Mouse (Mus musculus) neutrophil, adult 5-6 weeks (primary cell): ENCODE data around the gene Katnbl1. TPM values are rescaled to one million over a fixed set of nuclear protein-coding genes. Genes with fewer than 3 reads are reported as not detected.
A peak's percentile ranks its signal among the peaks of the same experiment; 100 is the strongest.

ENCODE experiments used
- ATAC-seq: fragments of 151-379, 151-347 bp; 2 replicates; pipeline ENCODE4 v1.8.0; 2017; ENCODE audit warnings: mild to moderate bottlenecking, moderate TSS enrichment; ENCODE audit not compliant: insufficient number of reproducible peaks, poor library complexity, low FRiP score, severe bottlenecking; ENCODE audit errors: extremely low read depth
- total RNA-seq: library from RNA; stranded (forward); fragments of 200-1000 nt; gene quantifications from 2 replicates; pipeline ENCODE4 v1.2.3, GENCODE M21; 2017

Gene Katnbl1
- 13.5 and 15.6 TPM in 2 replicates for total RNA-seq

DNA sequence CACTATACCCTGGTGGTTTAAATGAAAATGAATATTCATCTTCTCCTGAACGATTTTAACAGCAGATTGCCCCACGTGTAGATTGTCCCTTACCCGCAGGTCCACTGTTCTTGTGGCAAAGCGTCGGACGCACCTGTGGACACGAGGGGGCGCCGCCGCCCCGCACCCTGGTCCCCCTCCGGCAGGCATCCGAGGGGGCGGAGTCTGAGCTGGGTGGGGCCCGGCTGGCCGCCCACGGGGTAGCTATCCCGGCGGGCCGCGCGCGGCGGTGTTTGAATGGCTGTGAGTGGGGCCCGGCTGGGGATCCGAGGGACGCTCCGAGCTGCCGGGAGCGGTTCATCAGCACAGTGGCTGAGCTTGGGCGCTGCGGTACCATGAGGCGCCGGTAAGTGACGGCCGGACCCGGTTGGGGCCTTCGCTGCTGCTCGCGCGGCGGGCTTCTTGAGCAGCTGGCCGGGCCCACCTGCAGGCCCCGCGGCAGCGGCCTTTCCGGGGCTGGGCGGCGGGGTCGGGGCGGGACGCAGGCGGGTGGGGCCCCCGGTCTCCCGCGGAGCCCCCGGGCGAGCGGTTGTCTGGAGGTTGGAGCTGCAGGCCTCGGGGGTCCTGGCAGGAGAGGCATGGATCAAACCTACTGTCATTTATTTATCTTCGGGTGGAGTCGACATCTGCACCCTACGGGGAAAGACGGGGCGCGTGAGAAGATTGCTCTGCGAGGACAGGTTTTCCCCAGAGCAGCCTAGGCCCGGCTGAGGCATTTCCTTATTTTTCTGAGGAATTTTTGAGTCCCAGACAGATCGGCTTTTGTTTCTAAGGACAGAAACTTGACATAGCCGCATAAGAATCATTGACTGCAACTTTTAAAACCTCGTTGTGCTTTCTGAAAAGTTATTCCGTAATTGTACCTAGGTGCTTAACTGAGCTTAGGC, at the start of gene Katnbl1:
Katnbl1 (plus strand) TSS at position 239 of the 926 bp plus-strand sequence.
- ATAC-seq, result peak; percentile 96

DNA sequence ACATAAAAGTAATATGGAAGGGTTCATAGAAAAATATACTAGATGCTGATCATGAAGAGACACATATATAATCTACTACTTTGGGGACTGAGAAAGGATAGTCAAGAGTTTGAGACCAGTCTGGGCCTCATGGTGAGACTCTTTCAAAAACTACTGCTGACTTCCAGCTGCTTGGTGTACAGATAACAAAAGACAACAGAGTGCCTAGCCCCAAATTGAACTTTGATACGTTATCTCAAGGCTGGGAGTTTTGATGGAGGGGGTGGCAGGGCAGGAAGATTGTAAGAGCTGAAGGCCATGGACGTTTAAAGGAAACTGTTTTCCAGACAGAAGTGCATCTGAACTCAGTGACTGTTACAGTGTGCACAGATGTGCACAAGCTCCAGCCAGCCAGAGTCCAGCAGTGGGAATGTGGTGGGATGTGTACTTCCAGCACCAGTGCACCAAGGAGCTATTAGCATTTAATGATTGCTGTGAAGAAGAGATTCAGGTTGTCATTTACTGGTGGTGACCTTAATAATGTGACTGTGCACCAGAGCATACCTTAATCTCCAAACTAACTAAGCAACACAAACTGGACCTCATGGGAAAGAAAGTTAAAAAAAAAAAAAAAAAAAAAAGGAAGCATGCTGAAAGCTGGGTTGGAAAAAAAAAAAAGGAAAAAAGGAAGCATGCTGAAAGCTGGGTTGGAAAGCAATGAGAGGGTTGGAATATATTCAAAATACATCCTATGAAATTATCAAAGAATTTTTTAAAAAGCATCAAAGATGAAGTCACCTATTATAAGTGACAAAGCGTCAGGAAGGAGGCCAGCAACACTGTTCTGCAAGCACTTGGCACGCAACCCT, 46.7 kb upstream of the Katnbl1 start:
- ATAC-seq, result no peak

DNA sequence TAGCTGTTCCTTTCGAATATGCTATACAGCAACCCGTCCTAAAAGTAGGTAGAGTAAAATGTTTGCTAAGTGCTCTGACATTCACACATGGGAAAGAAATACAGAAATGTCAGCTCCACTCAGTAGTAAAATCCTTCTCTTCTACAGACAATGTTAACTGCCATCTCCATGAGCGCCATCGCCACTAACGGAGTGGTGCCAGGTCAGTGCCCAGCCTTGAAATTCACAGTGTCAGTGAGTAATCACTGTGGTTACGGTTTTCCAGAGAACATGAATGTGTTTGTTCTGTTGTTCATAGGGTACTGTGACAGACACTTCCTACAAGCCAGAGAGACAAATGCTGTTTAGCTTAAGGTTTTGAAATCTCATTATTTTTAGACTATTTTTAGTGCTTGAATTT, 41.8 kb upstream of the Katnbl1 start:
- ATAC-seq, result no peak

DNA sequence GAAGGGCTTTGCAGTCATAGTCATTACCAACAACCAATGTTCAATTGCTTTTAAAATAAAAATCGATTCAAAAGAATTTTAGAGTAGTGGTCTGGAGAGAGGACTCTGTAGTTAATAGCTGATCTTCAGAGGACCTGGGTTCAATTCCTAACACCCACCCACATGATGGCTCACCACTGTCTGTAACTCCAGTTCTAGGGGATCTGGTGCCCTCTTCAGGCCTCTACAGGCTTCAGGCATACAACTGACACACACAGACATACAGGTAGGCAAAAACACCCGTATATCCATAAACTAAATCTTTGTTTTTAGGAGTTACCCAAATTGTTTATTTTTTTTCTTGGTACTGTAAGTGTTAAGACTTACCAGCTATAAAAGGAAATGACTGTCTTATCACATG, 39.3 kb upstream of the Katnbl1 start:
- ATAC-seq, result peak; percentile 13; the same call in 1 of the 2 replicates

DNA sequence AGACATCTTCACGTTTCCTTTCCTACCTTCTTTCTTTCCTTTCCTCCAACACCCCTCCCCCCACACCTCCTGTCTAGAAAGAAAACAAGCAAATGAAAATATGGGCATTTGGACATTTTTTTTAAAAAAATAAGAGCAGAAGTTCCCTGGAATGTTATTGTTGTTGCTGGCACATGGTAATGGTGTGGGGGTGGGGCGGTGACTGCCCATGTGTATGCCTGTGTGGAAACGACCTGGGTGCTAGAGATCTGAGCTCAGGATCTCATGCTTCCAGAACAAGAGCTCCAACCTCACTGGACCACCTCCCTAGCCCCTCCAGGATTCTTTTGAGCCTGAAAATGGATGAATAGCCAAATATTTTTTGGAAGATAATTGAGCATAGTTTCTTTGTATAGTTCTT, 37.9 kb upstream of the Katnbl1 start:
- no peak for ATAC-seq

DNA sequence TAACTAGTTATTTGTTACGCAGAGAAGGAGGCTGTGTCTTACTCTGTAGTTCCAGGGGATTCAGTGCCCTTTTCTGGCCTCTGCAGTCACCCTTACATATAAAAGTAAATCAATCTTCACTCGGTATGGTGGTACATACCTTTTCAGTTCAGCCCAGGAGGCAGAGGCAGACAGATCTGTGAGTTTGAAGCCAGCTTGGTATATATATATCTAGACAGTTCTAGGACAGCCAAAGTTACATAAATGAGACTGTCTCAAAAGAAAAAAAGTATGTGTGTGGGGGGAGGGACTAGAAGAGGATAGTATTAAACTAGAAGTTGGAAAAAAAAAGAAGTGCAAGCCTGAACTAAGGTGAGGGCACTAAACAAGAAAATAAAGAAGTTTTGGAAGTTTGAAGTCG, 30.8 kb upstream of the Katnbl1 start:
- ATAC-seq, result no peak

DNA sequence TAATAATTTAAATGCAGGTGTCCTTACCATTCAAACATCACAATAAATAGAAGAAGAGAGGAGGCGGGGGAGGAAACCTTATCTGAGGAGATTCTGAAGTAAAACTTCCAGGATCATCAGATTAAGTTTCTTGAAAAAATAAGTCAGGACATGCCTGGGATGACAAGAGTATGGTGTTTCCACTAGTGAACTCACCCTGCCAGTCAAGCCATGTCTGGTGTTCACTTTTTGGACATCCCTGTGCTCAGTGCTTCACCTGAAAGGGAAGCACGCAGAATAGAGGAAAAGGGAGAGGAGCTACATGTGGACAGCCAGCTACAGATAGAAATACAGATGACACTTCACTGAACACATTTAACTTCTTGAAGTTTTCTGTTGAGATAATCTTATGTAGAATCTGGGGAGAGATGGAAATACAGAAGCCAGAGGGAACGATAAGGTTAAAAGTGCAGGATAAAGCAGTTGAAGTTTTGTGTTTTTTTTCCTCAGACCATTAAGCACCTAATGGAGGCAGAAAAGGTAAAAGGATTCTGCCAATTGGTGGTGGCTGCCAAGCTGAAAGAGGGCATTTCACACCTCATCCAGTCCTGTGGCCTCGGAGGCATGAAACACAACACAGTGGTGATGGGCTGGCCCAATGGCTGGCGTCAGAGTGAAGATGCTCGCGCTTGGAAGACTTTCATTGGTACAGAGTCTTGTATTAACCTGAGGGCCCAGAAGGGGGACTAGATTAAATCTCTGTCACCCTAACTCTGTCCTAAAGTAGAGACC, 25.1 kb upstream of the Katnbl1 start:
- ATAC-seq, result no peak

DNA sequence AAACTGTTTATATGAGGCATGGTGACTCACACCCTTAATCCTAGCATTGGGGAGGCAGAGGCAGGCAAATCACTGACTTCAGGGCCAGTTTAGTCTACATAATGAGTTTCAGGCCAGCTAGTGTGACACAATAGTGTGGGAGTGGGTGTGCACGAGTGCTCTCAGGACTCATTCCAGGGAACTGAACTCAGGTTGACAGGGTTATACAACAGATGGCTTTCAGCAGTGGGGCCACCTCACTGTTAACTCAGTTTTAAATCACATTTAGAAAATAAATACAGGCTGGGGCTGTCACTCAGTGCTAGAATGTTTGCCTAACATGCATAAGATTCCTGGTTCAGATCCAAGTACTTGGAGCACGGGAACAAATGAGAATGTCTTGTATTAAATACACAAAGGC, 19.4 kb upstream of the Katnbl1 start:
- no peak for ATAC-seq

DNA sequence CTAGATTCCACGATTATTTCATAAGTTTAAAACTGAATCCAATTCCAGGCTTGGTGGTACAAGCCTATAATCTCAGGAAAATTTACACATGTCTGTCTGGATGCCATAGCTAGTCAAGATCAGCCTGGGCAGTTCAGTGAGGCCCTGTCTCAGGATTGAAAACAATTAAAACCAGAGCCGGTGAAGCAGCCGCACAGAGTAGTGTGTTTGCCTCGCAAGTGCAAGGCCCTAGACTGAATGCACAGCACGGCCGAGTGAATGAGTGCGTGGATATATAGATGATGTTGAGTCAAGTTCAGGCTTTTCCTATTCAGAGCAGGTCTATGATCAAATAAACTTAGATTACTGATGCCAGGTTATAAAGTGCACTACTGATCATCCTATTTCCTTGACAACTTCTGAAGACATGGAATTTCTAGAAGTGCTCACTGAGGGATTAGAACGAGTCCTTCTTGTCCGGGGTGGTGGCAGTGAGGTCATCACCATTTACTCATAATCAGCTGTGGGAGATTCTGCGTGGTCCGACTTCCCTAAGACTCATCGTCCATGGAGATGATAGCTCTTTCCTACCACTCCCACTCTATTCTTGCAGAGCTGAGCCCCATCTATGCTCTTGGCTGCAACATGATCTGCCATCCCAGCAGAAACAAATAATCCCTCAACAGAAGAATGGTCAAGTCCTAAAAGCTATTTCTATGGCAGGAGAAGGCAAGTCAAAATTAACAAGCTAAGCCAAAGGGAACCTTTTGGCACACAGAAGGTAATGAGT, 18.8 kb upstream of the Katnbl1 start:
- ATAC-seq, result no peak

DNA sequence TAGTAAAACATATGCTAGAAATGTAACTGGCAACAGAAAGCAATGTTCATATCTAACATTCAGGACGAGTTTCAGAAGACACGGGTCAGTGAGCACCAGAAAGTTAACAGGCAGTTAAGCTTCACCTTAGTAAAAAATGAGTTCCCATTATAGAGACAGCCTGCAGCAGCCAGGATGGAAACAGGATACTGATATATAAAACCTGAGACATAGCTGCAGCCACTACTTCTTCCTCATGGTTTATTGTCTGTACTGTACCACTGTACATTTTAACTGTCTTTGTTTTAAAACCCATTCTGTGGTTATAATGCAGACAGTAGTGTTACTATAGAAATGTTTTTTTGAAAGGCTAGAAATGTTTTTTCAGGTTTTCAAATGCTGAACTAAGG, 18.2 kb upstream of the Katnbl1 start:
- ATAC-seq, result no peak

DNA sequence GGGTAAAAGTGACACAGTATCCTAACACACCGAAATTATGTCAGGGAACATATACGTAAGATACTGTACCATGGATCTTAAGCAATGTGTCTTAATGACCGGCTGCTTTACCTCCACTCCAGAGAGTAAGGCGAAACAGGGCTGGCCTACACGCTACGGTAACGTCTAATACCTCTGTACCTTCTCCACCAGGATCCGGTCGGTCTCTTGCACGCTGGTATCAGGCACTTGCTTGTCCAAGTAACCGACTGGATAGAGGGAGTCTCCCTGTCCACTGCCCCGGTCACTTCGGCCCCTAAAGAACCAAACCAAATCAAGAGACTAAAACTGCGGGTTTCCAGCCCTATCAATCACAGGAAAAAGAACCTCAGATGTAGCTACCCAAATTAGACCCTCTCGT, 11.8 kb upstream of the Katnbl1 start:
- ATAC-seq, result no peak

DNA sequence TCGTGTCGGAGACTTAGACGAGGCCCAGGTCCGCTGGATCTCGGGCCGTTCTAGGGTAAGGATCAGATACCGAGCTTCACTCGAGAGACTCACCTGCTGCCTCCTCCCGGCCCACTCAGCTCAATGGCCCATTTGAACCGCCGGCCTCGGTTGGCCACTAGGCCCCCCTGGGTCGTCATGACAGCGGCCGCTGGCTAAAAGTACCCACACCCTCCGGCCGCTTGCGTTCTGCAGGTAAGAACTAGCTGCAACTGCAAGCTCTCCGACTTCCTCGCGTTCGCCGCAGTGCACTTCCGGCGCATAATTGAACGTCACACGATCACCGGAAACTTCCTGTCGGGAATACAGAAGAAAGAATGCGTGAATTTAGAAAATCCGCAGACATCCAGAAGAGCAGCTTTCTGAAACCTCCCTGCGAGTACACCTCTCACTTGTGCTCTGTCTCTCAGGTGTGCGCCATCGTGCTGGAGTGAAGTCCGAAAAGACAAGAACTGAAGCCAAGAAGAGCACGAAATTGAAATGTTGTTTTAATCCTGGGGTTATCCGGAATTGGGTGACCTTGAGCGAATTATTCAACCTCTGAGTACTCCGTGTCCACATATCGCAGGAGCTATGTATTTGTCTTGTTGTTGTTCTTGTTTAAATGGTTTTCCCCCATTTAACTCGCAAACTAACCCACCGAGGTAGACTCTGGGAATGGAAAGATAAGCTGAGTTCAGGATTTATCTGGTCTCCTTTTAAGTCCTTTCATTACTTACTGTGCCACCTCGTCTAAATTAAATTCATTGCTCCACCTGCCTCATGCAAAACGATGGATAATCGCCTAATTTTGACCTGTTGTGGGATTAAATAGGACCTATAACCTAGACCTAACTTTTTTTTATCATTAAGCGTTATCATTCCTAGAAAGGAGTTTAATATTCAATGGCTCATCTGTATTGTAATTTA, 11.0 kb upstream of the Katnbl1 start, which contains the start of gene Emc4:
Emc4 (minus strand) TSS at position 302 of the 948 bp plus-strand sequence.
- ATAC-seq, result peak; percentile 72

DNA sequence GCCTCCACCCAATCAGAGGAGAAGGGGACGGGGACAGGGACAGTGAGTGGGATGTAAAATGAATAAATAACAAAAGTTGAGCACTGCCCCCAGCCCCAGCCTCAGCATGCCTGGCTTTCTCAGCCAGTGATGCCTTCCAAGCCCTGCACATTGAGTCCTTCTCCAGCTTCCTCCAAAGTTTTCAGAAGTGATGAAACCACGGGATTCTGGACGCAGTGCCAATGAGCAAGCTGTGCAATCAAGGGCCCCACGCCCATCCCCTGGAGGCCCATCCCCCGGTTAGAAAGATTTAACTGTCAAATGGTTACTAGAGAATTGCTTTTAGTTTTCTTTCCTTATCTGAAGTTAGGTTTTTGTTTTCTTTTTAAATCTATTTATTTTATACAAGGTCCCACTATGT, 9.1 kb upstream of the Katnbl1 start:
- ATAC-seq, result no peak

DNA sequence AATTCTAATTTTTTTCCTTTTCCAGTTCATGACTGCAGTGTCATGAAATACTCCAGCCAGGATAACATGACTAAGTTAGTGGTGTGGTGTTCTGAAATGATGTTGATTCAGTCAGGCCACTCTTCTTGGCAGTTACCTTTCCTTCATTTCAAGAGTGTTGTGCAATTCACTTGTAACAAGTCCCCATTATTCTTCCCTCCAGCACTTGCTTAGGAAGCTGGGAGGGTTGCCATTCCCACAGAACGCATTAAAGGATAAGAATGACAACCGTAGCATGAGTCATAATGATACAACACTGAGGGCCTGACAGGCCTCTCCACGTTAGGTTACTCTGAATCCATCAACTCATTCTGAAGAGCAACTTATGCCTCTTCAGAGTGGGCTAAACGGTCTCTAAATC, 5.9 kb upstream of the Katnbl1 start:
- no peak for ATAC-seq

DNA sequence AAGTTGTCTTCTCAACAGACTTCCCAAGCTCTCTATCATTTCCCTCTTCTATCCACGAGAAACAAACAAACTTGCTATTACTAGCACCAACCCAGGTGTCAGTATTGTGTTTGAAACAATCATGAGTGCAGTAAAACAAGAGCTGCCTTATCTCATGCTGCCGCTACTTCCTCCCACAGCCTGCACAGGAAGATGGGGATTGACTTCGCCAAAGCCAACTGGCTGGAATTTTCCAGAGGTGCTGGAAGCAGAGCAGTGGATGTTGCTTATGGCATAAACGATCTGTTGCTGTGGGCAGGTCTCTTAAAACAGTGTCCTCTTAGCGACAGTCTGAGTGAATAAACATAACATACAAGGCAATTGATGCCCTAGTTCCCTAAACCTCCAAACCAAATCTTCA, 4.4 kb upstream of the Katnbl1 start:
- no peak for ATAC-seq

DNA sequence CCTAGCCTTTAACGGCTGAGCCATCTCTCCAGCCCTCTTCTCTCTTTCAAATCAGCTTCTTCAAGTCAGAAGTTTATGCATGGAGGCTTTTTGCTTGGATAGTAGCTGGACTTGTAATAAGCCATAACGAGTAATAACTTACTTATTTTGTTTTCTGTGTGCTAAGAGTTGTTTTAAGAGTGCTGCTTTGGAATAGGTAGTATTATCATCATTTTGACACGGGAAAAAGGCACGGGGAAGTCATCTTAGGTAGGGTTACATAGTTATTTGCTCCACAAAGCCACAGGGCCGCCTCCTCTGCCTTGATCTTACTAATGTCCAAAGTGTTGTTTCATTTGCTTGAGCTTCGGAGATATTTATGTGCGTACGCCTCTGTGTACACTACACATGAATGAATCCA, 1.1 kb downstream of the Katnbl1 start:
- no peak for ATAC-seq

DNA sequence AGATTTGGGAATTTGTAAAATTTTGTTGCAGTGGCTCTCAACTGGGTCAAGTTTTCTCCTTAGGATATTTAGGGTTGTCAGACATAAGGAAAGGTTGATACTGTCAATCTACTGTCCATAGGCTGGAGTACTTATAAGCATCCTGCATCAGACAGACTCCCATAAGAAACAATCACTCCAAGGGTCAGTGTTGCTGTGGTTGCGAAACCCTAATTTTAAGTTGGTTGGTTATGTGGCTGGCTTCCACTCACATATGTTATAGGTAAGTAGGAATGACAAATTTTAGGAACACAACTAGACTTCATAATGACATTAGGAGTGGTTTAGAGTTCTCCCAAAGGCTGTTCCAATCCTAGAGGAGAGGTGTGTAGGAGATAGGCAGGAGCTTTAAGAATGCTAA, 2.2 kb downstream of the Katnbl1 start:
- no peak for ATAC-seq
